Mouse (Mus musculus) lung, postnatal 0 days (tissue): ENCODE measurements around the gene Prkce. TPM values are rescaled to one million over a fixed set of nuclear protein-coding genes. Genes with fewer than 3 reads are reported as not detected.
A peak's percentile ranks its signal among the peaks of the same experiment; 100 is the strongest.

ENCODE experiments used
- ATAC-seq: fragments of 200-750 bp; cut with Nextera tagmentation; 2 replicates; pipeline ENCODE4 v1.8.0; 2017; ENCODE audit warnings: moderate library complexity
- DNase-seq: peaks from one replicate; pipeline ENCODE4 v3.0.0-alpha.2; 2016; ENCODE audit warnings: low spot score
- H3K27ac ChIP-seq: fragments of 300-500 bp; sonication (generic); 2 replicates; pipeline ENCODE4 v1.5.1; 2014; ENCODE audit warnings: antibody characterized with exemption, mild to moderate bottlenecking, low read length, mixed read lengths
- H3K27me3 ChIP-seq: fragments of 300-500 bp; sonication (generic); replicated peaks from 2 replicates; pipeline ENCODE4 v1.6.1; 2014; ENCODE audit warnings: low read length, mixed read lengths; ENCODE audit not compliant: insufficient read depth
- H3K36me3 ChIP-seq: fragments of 300-500 bp; sonication (generic); 2 replicates; pipeline ENCODE4 v1.6.1; 2014; ENCODE audit warnings: low read length, mixed read lengths; ENCODE audit not compliant: insufficient read depth
- H3K4me1 ChIP-seq: fragments of 300-500 bp; sonication (generic); 2 replicates; pipeline ENCODE4 v1.6.1; 2014; ENCODE audit warnings: antibody characterized with exemption, low read depth, low read length, mixed read lengths; ENCODE audit not compliant: insufficient read depth
- H3K4me2 ChIP-seq: fragments of 300-500 bp; sonication (generic); replicated peaks from 2 replicates; pipeline ENCODE4 v1.6.1; 2014; ENCODE audit warnings: low read depth, mild to moderate bottlenecking, low read length, moderate library complexity, mixed read lengths
- H3K4me3 ChIP-seq: fragments of 300-500 bp; sonication (generic); 2 replicates; pipeline ENCODE4 v1.5.1; 2014; ENCODE audit warnings: low read depth, low read length
- H3K9ac ChIP-seq: fragments of 300-500 bp; sonication (generic); replicated peaks from 2 replicates; pipeline ENCODE4 v1.6.1; 2014; ENCODE audit warnings: low read depth, mild to moderate bottlenecking
- H3K9me3 ChIP-seq: fragments of 300-500 bp; sonication (generic); 2 replicates; pipeline ENCODE4 v1.6.1; 2016; ENCODE audit warnings: low read length, mixed read lengths
- CTCF ChIP-seq: IDR thresholded peaks from 2 replicates; pipeline ENCODE4 v1.5.1; 2016; ENCODE audit warnings: antibody characterized with exemption, mild to moderate bottlenecking
- EP300 ChIP-seq: IDR thresholded peaks from 2 replicates; pipeline ENCODE4 v1.6.1; 2016; ENCODE audit warnings: antibody characterized with exemption, mild to moderate bottlenecking, control low read depth
- WGBS: fragments of 180-500 bp; shearing (Covaris S2); extraction: QIAGEN DNeasy Blood & Tissue Kit; methylation state at CpG from one replicate; pipeline ENCODE4 v1.1.7; 2014; 5-methylcytosine and 5-hydroxymethylcytosine counted together
- polyA plus RNA-seq: library from polyadenylated mRNA; unstranded; fragments of >200 nt; fragmentation: Nextera tagmentation; extraction: Ambion mirVana; gene quantifications from 2 replicates; pipeline ENCODE4 v1.2.1, GENCODE M21; 2015

Gene Prkce
- polyA plus RNA-seq, 1 experiment from 2014 or later = 10.6 TPM

- no peak for TF ChIP-seq EP300
- no peak for TF ChIP-seq CTCF
- ATAC-seq = no peak
- Histone ChIP-seq H3K9ac (no peak overlapping the region), H3K9me3 (no peaks in the 10 kb centered on the region), H3K36me3 (no peaks in the 10 kb centered on the region), H3K4me1 (no peaks in the 10 kb centered on the region), H3K4me2 (no peak overlapping the region), H3K27ac (no peak overlapping the region), H3K27me3 (no peaks in the 10 kb centered on the region), H3K4me3 (no peak overlapping the region)
- 74% methylated on average over 7 of the region's 7 CpGs for WGBS
- no peak for DNase-seq
Observed at GRCm38 (mm10) chr17:86492376-86492775, 324.8 kb downstream of the Prkce start.

DNA sequence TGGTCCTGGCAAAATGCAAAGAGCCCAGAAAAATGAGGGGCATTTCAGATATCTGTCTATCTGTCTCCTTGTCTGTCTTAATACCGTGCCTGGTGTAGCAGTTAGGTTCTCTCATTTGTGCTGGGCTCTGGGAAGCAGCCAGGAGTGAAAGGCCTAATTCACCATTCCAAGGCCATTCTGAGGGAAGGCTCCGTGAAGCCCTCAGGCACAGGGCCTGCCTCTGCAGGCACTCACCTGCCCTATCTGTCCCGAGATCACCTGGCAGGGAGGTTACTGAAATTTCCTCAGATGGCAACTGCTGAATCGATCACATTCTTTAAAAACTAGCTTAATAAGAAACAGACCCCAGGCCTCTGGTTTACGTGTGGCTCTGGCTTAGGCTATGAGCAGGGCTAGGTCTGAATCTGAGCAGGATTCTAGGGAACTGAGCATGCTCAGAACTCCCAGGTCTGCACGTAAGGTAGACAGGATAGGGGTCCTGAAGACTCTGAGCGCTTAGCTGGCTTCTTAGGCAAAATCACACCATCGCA, 326.4 kb downstream of the Prkce start:
- Histone ChIP-seq H3K36me3 (no peaks in the 10 kb centered on the region), H3K4me3 (no peak overlapping the region)

GRCm38 (mm10) chr17:86494494-86494893, 326.9 kb downstream of the Prkce start:
- no peaks in the 10 kb centered on the region for H3K9me3 ChIP-seq
- no peak for ATAC-seq
- TF ChIP-seq EP300 = no peak
- no peak for TF ChIP-seq CTCF
- WGBS = 58% methylated on average over 6 of the region's 6 CpGs
- H3K4me3 ChIP-seq = no peak overlapping the region
- no peak overlapping the region for H3K27ac ChIP-seq
- H3K4me1 ChIP-seq = no peaks in the 10 kb centered on the region
- H3K9ac ChIP-seq = no peak overlapping the region
- no peaks in the 10 kb centered on the region for H3K36me3 ChIP-seq
- DNase-seq = no peak
- no peaks in the 10 kb centered on the region for H3K27me3 ChIP-seq
- no peak overlapping the region for H3K4me2 ChIP-seq

More for the DNA sequence above, 326.4 kb downstream of the Prkce start:
- H3K27ac ChIP-seq = no peak overlapping the region
- no peak for ATAC-seq
- no peak overlapping the region for H3K4me2 ChIP-seq
- no peak overlapping the region for H3K9ac ChIP-seq
- DNase-seq = no peak
- H3K27me3 ChIP-seq = no peaks in the 10 kb centered on the region
- no peaks in the 10 kb centered on the region for H3K4me1 ChIP-seq
- TF ChIP-seq EP300 = no peak
- TF ChIP-seq CTCF = no peak
- WGBS = 80% methylated on average over 8 of the region's 8 CpGs
- no peaks in the 10 kb centered on the region for H3K9me3 ChIP-seq

GRCm38 (mm10) chr17:86494895-86495294, 327.3 kb downstream of the Prkce start:
- no peak overlapping the region for H3K9ac ChIP-seq
- ATAC-seq (no peak), DNase-seq (no peak)
- no peak overlapping the region for H3K4me3 ChIP-seq
- no peak overlapping the region for H3K27ac ChIP-seq
- 0 out of 2 replicates have a peak, but pooled peaks cover 4% of the 10 kb centered on the region for H3K4me1 ChIP-seq
- H3K27me3 ChIP-seq = no peaks in the 10 kb centered on the region
- no peaks in the 10 kb centered on the region for H3K36me3 ChIP-seq
- H3K9me3 ChIP-seq = no peaks in the 10 kb centered on the region
- H3K4me2 ChIP-seq = no peak overlapping the region
- TF ChIP-seq CTCF (peak; percentile 18; the same call in 1 of the 2 replicates), EP300 (no peak)
- 38% methylated on average over 6 of the region's 6 CpGs for WGBS

DNA sequence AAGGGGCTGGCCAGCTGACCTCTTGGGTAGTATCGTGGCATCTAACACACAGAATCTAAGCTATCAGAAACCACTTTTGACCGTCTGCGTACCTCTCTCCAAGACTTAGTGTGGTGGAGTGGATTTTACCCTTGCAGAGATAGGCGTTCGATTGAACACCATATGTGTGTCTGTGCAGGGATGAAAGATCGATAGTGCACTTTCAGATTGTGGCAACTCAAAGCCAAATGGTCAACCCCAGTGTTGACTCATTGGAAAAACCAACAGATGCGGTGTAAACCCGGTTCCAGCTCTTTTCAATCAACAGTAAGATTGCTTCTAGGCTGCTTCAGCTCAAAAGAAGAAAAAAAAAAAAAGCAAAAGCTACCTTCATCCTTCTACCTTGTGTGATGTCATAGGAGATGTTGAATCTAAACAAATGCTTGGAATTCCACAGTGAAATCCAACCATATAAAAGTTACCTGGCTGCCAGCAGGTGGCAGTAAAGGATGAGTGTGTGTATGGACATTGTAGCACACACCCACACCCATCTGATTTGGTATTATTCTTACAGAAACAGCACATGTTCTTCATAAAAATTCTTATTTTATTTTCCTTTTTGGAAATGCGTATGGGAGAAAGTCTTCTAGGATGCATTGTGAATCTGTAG, 328.7 kb downstream of the Prkce start:
- no peak overlapping the region for H3K9ac ChIP-seq

DNA sequence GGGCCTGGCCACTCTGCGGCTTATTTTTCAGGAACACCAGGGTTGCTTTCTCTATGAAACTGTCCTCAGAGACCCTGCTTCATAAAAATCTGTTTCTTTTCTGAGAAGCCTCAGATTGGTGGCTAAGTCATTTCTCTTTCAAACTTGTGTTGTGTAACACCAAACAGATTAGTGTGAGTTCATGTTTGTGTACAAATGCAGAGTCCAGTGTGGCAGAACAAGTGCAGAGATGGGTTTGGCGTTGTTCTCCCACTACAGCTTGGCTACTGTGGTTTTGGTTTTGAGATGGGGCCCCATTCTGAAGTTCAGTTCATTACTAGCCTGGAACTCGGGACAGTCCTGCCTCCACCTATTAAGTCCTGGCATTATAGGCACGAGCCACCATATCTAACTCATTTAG, 329.7 kb downstream of the Prkce start:
- Histone ChIP-seq H3K4me3 (no peak overlapping the region), H3K4me1 (0 out of 2 replicates have a peak, but pooled peaks cover 7% of the 10 kb centered on the region), H3K27me3 (no peaks in the 10 kb centered on the region), H3K9me3 (no peaks in the 10 kb centered on the region), H3K27ac (no peak overlapping the region), H3K4me2 (no peak overlapping the region), H3K36me3 (no peaks in the 10 kb centered on the region), H3K9ac (no peak overlapping the region)
- WGBS = 87% methylated on average over 4 of the region's 4 CpGs
- ATAC-seq = no peak
- no peak for DNase-seq
- TF ChIP-seq EP300 (no peak), CTCF (no peak)

More for the DNA sequence above, 328.7 kb downstream of the Prkce start:
- no peak overlapping the region for H3K27ac ChIP-seq
- DNase-seq = peak; percentile 84
- H3K4me3 ChIP-seq = no peak overlapping the region
- H3K27me3 ChIP-seq = no peaks in the 10 kb centered on the region
- no peaks in the 10 kb centered on the region for H3K36me3 ChIP-seq
- H3K9me3 ChIP-seq = no peaks in the 10 kb centered on the region
- TF ChIP-seq CTCF = peak; percentile 86
- peak; percentile 39; the same call in 1 of the 2 replicates for TF ChIP-seq EP300
- 83% methylated on average over 9 of the region's 9 CpGs for WGBS
- peak; percentile 70 for ATAC-seq
- no peak overlapping the region for H3K4me2 ChIP-seq
- H3K4me1 ChIP-seq = 0 out of 2 replicates have a peak, but pooled peaks cover 7% of the 10 kb centered on the region
